Mouse (Mus musculus) v-Abl transformed pro-B cells (cell line): ENCODE data around the gene Garem2.

ENCODE experiments used
- in situ Hi-C, 2 experiments: fragments of 400-800 bp; cut with MboI; formaldehyde crosslinking; loops; one replicate each; pipeline ENCODE4 v1.15.1; 2025; ENCODE audit not compliant: unreplicated experiment in 2 of 2

The Garem2 gene

DNA sequence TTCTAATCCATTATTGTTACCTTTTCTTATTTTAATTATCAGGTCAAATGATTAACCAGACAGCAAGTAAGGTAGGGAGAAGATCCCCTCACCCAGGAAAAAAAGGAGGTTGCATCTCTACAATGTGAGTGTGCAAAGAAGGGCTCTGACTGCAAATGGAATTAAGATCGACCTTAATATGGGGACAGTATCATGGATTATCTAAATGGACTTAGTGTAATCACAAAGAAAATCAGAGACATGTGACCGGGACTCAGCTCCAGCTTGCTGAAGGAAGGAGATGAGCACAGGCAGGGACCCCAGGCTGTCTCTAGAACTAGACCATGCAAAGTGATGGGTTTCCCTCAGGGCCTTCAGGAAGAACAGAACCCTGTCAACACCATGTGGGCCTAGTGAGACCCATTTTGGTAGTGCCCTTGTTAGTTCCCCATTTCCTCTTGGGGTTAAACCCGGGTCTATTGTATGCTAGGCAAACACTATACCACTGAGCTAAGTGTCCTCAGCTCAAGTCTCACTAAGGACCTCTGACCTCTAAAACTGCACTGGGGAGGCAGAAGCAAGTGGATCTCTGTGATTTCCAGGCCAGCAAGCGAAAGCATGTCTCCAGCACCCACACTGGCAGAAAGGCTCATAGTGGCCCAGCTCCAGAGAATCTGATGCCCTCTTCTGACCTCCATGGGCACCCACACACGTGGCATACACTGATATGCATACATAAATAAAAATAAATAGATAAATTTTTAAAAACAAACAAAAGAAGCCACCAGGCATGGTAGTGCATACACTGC is 43.4 kb downstream of the Garem2 start:
- in situ Hi-C loops, result no loop called here

- in situ Hi-C loops, result no loop called here
These were observed 47.0 kb downstream of the Garem2 start for GRCm38 (mm10) chr5:30152007-30152406.

DNA sequence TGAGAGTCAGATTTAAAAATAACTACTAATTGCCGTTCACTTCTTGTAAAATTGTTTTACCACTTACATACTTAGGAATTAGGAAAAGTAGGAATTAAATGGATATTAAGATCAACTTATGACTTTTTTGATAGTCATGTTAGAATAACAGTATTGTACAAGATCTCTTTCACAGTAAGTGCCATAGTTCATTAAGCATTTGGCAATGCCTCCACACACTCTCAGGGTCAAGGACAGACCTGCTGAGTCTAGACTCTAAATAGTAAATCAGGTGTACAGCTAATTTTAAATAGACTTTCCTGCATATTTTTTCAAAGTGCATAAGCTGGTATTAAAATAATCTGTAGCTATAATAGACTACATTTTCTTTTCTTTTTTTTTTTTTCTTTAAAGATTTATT is 47.5 kb downstream of the Garem2 start:
- in situ Hi-C loops, result no loop called here

GRCm38 (mm10) chr5:30153222-30153621 is 48.3 kb downstream of the Garem2 start:
- in situ Hi-C loops, result no loop called here

DNA sequence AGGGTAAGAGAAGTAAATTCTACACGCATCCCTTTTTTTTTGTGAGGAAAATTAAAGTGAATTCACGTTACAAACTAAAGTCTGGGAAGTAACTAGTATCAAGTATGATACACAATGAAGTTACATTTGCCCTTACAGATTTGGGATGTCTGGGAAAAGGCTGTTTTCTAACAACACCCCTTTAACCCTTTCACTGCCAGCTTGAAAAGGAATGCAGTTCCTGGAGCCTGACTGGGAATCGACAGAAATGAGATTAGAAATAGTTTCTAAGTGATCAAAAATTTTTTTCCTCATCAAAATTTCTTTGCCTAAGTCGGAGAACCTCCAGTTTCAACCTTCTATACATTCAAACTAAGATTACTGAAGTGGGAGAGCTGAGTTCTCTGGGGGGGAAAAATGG is 49.1 kb downstream of the Garem2 start:
- in situ Hi-C loops, result no loop called here

- in situ Hi-C loops, result no loop called here
These were observed 49.8 kb downstream of the Garem2 start, which contains the start of the genes Hadha and Hadhb for GRCm38 (mm10) chr5:30154474-30155394. Hadha (minus strand) TSS chr5:30155162. Hadhb (plus strand) TSS chr5:30155248.

GRCm38 (mm10) chr5:30155395-30155792 is 50.4 kb downstream of the Garem2 start:
- in situ Hi-C loops, result no loop called here

DNA sequence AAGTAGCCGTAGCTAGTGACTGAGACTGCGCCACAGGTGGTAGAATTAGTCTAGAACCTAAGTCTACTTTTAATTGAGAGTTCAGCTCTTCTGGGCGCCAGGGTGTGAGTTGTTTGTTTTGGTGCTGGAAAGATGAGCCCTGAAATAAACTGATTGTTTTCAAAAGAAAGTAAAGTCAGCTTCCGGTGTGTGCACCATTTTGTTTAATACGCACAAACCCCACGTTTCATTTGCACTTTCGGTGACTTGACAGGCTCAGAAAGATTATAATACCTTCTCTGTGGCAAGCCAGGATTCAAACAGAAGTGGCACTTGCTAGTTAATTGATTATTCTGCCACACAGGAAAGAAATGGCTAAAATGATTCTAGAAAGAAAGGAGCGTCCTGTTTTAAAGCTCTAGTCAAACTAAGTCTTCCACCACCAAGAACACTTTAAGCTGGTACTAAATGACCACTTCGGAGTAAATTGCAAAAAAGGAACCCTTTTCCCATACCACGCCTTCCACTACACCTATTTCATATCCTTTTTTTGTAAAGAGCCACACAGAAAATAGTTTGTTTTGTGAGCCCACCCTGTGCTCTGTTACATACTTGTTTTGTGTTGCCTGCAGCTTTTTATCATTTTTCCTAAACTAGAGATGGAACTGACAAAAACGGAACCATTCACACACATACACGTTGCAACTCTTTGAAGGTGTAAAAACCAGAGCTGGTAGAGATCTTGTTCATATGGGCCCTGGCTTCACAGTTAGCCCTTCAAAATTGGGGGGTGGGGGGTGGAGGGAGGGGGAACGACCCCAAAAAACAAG is 51.1 kb downstream of the Garem2 start:
- in situ Hi-C loops, result no loop called here

DNA sequence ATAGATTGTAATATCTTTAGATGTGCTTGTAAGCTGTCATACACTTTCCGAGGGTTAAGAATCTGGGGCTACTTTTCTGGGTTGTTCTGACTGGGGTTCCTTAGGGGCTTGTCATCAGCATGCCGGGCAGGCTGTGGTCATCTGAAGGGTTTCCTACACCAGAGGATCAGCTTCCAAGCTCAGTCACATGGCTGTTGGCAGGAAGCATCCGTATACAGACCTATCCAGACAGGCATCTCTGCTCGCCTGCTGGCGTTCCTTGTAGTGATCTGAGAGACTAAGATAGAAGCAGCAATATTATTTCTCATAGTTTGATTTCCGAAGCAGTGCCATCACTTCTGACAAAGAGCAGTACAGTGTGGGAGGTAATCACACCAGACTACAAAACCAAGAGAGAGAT is 54.6 kb downstream of the Garem2 start:
- in situ Hi-C loops, result no loop called here

GRCm38 (mm10) chr5:30161836-30162235 is 56.9 kb downstream of the Garem2 start:
- in situ Hi-C loops, result no loop called here

- in situ Hi-C loops, result no loop called here
These were observed 57.4 kb downstream of the Garem2 start for GRCm38 (mm10) chr5:30162339-30162738.

GRCm38 (mm10) chr5:30165234-30165946 is 60.4 kb downstream of the Garem2 start:
- in situ Hi-C loops, result no loop called here
